Mouse (Mus musculus) hindbrain, embryonic 11.5 days (tissue): ENCODE data around the gene Fgf6. TPM values are rescaled to one million over a fixed set of nuclear protein-coding genes. Genes with fewer than 3 reads are reported as not detected.

Source experiments
- ATAC-seq: fragments of 200-750 bp; cut with Nextera tagmentation; 2 replicates; pipeline ENCODE4 v1.8.0; 2017; ENCODE audit warnings: mild to moderate bottlenecking, moderate TSS enrichment, moderate library complexity; ENCODE audit not compliant: low FRiP score
- DNase-seq: peaks from one replicate; pipeline ENCODE4 v3.0.0-alpha.2; 2015; ENCODE audit warnings: low spot score
- H3K27ac ChIP-seq: fragments of 300-500 bp; sonication (generic); 2 replicates; pipeline ENCODE4 v1.5.1; 2014; ENCODE audit warnings: mild to moderate bottlenecking, low read depth, low read length
- H3K27me3 ChIP-seq: fragments of 300-500 bp; sonication (generic); 2 replicates; pipeline ENCODE4 v1.6.1; 2014; ENCODE audit warnings: mild to moderate bottlenecking, low read length, moderate library complexity, mixed read lengths; ENCODE audit not compliant: control insufficient read depth, insufficient read depth
- H3K36me3 ChIP-seq: fragments of 300-500 bp; sonication (generic); 2 replicates; pipeline ENCODE4 v1.6.1; 2014; ENCODE audit warnings: mild to moderate bottlenecking, low read length, moderate library complexity, mixed read lengths; ENCODE audit not compliant: control insufficient read depth, insufficient read depth
- H3K4me1 ChIP-seq: fragments of 300-500 bp; sonication (generic); replicated peaks from 2 replicates; pipeline ENCODE4 v1.6.1; 2014; ENCODE audit warnings: low read length, mixed read lengths; ENCODE audit not compliant: control insufficient read depth, insufficient read depth
- H3K4me2 ChIP-seq: fragments of 300-500 bp; sonication (generic); replicated peaks from 2 replicates; pipeline ENCODE4 v1.6.1; 2014; ENCODE audit warnings: mild to moderate bottlenecking, low read depth, low read length
- H3K4me3 ChIP-seq: fragments of 300-500 bp; sonication (generic); 2 replicates; pipeline ENCODE4 v1.5.1; 2014; ENCODE audit warnings: low read depth, low read length
- H3K9ac ChIP-seq: fragments of 300-500 bp; sonication (generic); 2 replicates; pipeline ENCODE4 v1.6.1; 2014; ENCODE audit warnings: low read depth, low read length
- H3K9me3 ChIP-seq: fragments of 300-500 bp; sonication (generic); 2 replicates; pipeline ENCODE4 v1.6.1; 2016; ENCODE audit warnings: low read length; ENCODE audit not compliant: control insufficient read depth
- WGBS: fragments of 180-500 bp; shearing (Covaris S2); extraction: QIAGEN DNeasy Blood & Tissue Kit; methylation state at CpG from one replicate; pipeline ENCODE4 v1.1.7; 2014; 5-methylcytosine and 5-hydroxymethylcytosine counted together
- polyA plus RNA-seq: library from polyadenylated mRNA; unstranded; fragments of >200 nt; fragmentation: Nextera tagmentation; extraction: Ambion mirVana; gene quantifications from 2 replicates; pipeline ENCODE4 v1.2.1, GENCODE M21; 2014

Fgf6 gene
- polyA plus RNA-seq: 0.04 and 0.14 TPM in 2 replicates

DNA sequence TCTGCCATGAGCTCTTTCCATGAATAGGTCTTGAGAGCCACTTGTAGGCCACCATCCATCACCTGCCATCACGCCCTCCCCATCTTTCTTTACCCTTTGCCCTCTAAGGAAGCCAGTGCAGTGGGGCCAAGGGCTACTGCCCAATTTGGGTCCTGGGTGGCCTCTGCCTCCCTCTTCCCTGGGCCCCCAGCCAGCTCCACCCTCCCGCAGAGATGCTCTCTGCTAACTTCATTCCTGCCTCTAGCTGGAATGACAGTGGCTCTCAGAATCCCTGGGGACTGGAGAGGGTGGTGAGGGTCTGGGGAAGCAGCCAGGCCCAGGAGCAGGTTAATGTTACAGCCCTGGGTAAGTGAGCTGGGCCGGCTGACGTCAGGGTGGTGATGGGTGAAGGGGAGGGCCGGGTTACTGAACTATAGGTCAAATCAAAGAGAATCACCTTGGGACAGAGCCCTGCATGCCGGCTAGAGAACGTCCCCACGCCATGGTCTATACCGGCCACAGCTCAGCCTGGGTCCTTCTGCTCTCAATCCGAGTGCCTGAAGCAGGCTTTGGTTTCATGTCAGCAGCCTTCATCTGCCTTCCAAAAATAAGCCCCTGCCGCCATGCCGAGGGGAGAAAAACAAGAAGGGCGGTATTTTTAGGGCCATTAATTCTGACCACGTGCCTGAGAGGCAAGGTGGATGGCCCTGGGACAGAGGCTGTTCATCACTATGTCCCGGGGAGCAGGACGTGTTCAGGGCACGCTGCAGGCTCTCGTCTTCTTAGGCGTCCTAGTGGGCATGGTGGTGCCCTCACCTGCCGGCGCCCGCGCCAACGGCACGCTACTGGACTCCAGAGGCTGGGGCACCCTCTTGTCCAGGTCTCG, at the start of gene Fgf6:
TSS of gene Fgf6 (plus strand) at position 681 of the 865 bp plus-strand sequence.
- no peaks in the 10 kb centered on the region for H3K27me3 ChIP-seq
- ATAC-seq (no peak), DNase-seq (no peak)
- no peaks in the 10 kb centered on the region for H3K4me1 ChIP-seq
- no peak within 1 kb of the TSS for H3K27ac ChIP-seq
- no peak within 1 kb of the TSS for H3K9ac ChIP-seq
- no peak within 1 kb of the TSS for H3K4me2 ChIP-seq
- no peaks in the 10 kb centered on the region for H3K36me3 ChIP-seq
- no peak within 1 kb of the TSS for H3K4me3 ChIP-seq
- 78% methylated on average over 26 of the region's 26 CpGs for WGBS
- no peaks in the 10 kb centered on the region for H3K9me3 ChIP-seq

- 93% methylated on average over 14 of the region's 14 CpGs for WGBS
- no peaks in the 10 kb centered on the region for H3K9me3 ChIP-seq
- no peaks in the 10 kb centered on the region for H3K36me3 ChIP-seq
- H3K4me2 ChIP-seq: no peak overlapping the region
- H3K9ac ChIP-seq: no peak overlapping the region
- H3K4me1 ChIP-seq: no peaks in the 10 kb centered on the region
- no peak overlapping the region for H3K27ac ChIP-seq
- ATAC-seq: no peak
- H3K4me3 ChIP-seq: no peak overlapping the region
- no peaks in the 10 kb centered on the region for H3K27me3 ChIP-seq
- DNase-seq: no peak
Measured at GRCm38 (mm10) chr6:126966241-126967026, 49.0 kb upstream of the Fgf6 start.

DNA sequence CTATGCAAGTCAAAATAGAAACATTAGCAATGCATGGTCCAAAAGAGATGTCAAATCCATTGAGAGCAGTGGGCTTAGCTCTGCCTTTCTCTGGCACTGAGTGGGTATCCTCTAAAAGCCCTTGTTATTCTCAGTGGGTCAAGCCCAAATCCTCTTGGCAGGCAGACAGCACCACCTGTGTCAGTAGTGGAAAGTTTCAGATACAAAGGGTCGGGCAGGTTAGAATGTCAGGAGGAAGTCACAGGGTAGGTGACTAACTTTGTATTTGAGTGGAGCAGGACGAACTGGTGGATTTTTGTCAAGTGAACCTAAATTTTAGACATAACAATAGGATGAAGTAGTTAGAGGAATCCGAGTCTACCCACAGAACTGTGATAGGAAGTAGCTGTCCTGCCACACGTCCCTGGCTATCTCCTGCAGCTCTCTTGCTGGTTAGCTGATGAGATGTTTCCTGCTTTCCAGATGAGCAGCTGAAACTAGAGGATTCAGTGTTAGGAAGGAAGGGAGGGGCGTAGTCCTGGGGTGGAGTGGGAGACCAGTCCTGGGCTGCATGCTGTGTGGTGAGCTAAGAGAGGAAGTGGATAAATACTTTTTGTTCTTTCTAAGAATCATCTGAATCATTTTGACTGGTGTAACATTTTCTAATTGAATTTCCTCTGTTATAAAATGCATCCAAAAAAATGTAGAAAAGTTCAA, 33.7 kb upstream of the Fgf6 start:
- ATAC-seq: no peak
- Histone ChIP-seq H3K4me2 (no peak overlapping the region), H3K27me3 (no peaks in the 10 kb centered on the region), H3K4me3 (no peak overlapping the region), H3K9me3 (no peaks in the 10 kb centered on the region), H3K36me3 (no peaks in the 10 kb centered on the region), H3K9ac (no peak overlapping the region), H3K4me1 (no peaks in the 10 kb centered on the region), H3K27ac (no peak overlapping the region)
- no peak for DNase-seq
- WGBS: 63% methylated on average over 5 of the region's 5 CpGs

DNA sequence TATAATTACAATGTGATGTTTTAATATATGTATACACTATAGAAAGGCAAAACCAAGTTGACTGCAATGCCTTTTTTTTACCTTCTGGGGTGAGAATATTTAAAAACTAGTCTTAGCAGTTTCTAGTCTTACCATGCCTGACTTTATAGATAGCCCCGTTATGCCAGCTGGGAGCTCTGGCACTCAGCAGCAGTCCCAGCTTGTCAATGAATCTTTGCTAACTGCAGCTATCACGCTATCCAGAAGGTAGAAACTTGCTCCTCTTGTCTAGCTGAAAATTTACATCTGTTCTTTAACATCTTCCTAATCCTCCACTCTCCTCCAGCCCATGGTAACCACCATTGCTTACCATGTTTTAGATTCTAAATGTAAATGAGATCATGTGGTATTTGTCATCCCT, 21.7 kb upstream of the Fgf6 start:
- H3K27me3 ChIP-seq: no peaks in the 10 kb centered on the region
- no peak overlapping the region for H3K4me2 ChIP-seq
- H3K9me3 ChIP-seq: no peaks in the 10 kb centered on the region
- DNase-seq (no peak), ATAC-seq (no peak)
- 81% methylated on average over 2 of the region's 2 CpGs for WGBS
- no peak overlapping the region for H3K4me3 ChIP-seq
- H3K36me3 ChIP-seq: no peaks in the 10 kb centered on the region
- no peaks in the 10 kb centered on the region for H3K4me1 ChIP-seq
- no peak overlapping the region for H3K27ac ChIP-seq
- H3K9ac ChIP-seq: no peak overlapping the region

DNA sequence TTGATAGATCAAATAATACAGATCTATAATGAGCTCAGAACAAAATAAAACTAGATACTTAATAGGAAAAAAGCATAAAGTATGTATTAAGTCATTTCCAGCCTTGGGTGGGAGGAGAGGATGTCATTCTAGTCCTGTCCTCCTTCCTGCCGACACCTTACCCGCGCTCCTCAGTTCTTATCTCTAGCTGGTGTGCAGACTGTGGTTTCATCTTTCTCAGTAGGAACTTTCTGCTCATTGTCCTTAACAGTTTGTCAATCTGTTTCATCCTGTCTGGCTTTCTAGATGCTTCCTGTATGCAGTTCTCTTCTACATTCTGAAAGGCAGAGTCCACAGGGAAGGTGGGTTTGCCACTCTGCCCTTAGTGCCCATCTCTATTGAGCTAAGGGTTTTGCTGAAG, 19.9 kb upstream of the Fgf6 start:
- no peak for ATAC-seq
- H3K27ac ChIP-seq: no peak overlapping the region

DNA sequence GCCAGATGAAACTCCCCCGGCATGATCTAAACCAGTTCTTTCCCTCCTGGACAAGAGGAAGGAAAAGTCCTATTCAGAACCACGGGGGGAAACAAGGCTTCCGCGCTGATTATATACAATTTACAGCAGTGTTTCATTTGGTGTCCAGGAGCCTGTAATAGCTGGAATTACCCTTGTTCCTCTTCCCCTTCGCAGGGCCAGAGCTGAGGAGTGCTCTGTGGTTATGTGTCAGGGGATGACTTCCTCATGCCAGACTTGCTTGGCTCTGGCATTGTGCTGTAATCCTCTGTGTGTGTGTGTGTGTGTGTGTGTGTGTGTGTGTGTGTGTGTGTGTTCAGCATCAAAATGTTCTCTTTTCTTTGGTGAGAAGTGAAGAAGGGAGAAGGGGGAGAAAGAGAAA, 19.0 kb upstream of the Fgf6 start:
- H3K4me2 ChIP-seq: no peak overlapping the region
- no peaks in the 10 kb centered on the region for H3K27me3 ChIP-seq
- no peaks in the 10 kb centered on the region for H3K9me3 ChIP-seq
- no peak overlapping the region for H3K27ac ChIP-seq
- H3K4me3 ChIP-seq: no peak overlapping the region
- ATAC-seq: no peak
- no peaks in the 10 kb centered on the region for H3K4me1 ChIP-seq
- no peak for DNase-seq
- WGBS: 85% methylated on average over 5 of the region's 5 CpGs
- no peaks in the 10 kb centered on the region for H3K36me3 ChIP-seq
- no peak overlapping the region for H3K9ac ChIP-seq

More for the DNA sequence above, 19.9 kb upstream of the Fgf6 start:
- Histone ChIP-seq H3K9ac (no peak overlapping the region), H3K36me3 (no peaks in the 10 kb centered on the region), H3K4me2 (no peak overlapping the region), H3K4me1 (no peaks in the 10 kb centered on the region), H3K27me3 (no peaks in the 10 kb centered on the region), H3K4me3 (no peak overlapping the region), H3K9me3 (no peaks in the 10 kb centered on the region)
- no peak for DNase-seq
- 91% methylated on average over 3 of the region's 3 CpGs for WGBS

DNA sequence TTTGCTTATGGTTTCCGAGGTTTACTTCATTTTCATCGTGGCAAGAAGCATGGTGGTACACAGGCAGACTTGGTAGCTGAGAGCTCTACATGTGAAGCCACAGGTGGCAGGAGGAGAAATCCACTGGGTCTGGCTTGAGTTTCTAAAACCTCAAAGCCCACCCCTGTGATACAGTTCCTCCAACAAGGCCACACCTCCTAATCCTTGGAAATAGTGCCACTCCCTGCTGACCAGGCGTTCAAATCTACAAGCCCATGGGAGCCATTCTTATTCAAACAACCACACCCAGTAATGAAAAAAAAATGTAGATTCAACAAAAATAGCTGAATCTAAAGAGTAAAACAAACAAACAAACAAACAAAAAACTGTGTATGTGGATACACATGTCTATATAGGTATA, 9.7 kb upstream of the Fgf6 start:
- no peak overlapping the region for H3K27ac ChIP-seq
- no peak overlapping the region for H3K4me3 ChIP-seq
- H3K36me3 ChIP-seq: no peaks in the 10 kb centered on the region
- H3K27me3 ChIP-seq: no peaks in the 10 kb centered on the region
- H3K4me2 ChIP-seq: no peak overlapping the region
- H3K4me1 ChIP-seq: no peaks in the 10 kb centered on the region
- 87% methylated on average over 3 of the region's 3 CpGs for WGBS
- H3K9me3 ChIP-seq: no peaks in the 10 kb centered on the region
- DNase-seq (no peak), ATAC-seq (no peak)
- no peak overlapping the region for H3K9ac ChIP-seq

GRCm38 (mm10) chr6:127006551-127006950, 8.8 kb upstream of the Fgf6 start:
- Histone ChIP-seq H3K9me3 (no peaks in the 10 kb centered on the region), H3K4me3 (no peak overlapping the region), H3K27me3 (no peaks in the 10 kb centered on the region), H3K9ac (no peak overlapping the region), H3K4me1 (no peaks in the 10 kb centered on the region), H3K36me3 (no peaks in the 10 kb centered on the region), H3K4me2 (no peak overlapping the region), H3K27ac (no peak overlapping the region)
- DNase-seq (no peak), ATAC-seq (no peak)
- 83% methylated on average over 3 of the region's 3 CpGs for WGBS
